Mouse (Mus musculus) brain, embryonic 14.5 days (tissue): ENCODE measurements around the gene Med13l.

ENCODE experiments used
- CTCF ChIP-seq: fragments of 200-500 bp; IDR thresholded peaks from 2 replicates; pipeline ENCODE4 v1.5.1; 2012; ENCODE audit warnings: inconsistent platforms, mild to moderate bottlenecking, moderate library complexity, borderline replicate concordance; ENCODE audit not compliant: insufficient read depth, insufficient read length; ENCODE audit errors: extremely low read depth
- POLR2A ChIP-seq: fragments of 200-500 bp; IDR thresholded peaks from 2 replicates; pipeline ENCODE4 v1.6.1; 2012; ENCODE audit warnings: mild to moderate bottlenecking, inconsistent platforms, borderline replicate concordance; ENCODE audit not compliant: poor library complexity, insufficient read depth, insufficient read length, severe bottlenecking; ENCODE audit errors: extremely low read depth

DNA sequence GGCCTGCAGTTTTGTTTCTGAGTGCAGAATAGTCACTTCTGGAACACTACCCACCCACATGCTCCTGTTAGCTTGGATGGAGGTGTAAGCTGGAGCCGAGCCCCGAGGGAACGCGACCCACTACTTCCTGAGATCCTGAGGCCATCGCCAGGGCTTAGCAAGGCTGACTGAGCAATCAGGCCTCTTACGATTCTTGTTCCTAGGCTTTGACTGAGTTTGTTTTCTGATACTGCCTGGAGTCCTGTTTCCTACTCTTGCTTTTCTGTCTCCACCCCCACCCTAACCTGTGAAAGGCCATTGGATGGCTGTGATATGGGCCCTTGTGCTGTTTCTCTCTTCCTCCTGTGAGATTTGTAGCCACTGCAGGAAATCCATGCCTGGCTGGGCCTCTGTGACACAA, 3.1 kb downstream of the Med13l start:
- TF ChIP-seq CTCF (no peak), POLR2A (no peak)
